Mouse (Mus musculus) testis, postnatal 14 days (tissue): Measurements from ENCODE around the gene Cyb5rl.

Experiments used
- DNase-seq: peaks from one replicate; pipeline ENCODE4 v3.0.0; 2021; ENCODE audit warnings: low spot score

Cyb5rl gene

DNA sequence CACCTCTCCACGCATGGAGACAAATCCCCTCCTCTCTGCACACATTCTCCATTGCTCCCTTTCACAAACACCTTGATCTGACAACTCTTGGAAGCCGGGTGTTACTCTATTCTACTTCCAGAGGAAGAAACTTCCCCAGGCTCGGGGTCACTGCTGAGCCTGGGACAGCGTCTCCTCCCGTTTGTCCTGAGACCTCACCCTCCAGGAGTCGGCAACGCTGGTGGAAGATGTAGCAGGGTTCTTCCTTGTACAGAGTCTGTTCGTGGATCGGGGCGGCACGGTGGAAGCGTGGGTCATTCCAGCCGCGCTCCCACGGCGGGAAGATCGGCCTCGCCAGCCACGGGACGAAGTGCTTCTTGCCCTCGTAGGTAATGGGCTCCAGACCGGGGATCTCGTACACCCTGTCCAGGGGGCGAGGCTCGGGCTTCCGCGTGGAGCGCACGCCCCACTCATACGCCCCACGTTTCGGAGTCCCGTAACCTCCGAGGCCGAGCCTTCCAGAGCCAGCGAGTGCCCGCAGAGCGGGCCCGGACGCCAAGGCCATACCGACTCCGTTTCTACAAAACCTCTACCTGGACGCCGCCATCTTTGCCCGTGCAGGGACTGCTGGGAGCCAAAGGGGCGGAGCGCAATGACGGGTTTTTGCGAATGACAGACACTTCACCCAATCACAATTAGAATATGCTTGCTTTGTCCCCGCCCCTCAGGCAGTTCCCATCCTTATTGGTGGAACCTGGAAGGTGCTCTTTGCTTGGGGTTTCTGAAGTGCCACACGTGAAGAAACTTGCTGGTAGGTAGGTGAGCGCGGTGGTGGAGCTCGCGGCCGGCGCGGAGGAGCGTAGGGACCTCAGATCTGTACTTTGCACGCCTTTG is at the start of gene Cyb5rl, which contains the start of gene Mrpl37:
Cyb5rl (plus strand) TSS at position 737 of the 873 bp plus-strand sequence.
Mrpl37 (minus strand) TSS at position 617 of the 873 bp plus-strand sequence.
- DNase-seq: peak; percentile 97

DNA sequence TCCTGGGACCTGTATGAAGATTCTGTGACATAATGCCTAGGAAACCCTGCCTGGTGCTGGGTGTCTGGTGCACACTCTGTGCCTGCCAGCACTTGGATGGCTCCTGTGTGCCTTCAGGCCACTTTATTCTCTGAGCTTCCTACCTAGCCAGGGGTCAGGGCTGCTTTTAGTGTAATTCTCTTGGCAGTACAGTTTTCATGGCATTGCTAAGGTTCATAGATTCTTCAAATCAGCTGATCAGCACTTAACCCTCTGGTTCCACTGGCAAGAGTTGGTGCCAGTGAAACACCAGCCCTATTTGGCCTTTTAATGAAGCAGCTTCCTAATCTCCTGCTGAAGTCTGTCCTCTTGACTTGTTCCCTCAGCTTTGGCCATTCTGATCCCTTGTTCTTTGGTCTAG is 49.5 kb upstream of the Cyb5rl start:
- no peak for DNase-seq

DNA sequence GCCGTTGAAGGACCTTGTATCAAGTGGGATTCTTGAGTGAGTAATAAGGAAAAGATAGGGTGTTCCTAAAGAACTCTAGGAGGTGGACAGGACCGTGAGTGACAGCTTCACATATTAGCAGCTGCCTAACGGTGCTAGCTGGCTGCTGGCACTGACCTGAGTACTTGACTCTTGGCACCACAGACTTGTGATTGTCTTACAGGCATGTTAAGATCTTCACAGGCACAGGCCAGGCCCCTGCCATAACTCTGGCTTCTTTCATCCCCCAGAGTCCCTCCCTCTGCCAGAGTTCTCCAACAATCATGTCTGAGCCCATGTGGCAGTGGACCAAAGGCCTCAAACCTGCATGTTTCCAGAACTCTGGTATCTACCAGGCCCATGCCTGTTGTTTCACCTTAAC is 48.3 kb upstream of the Cyb5rl start:
- DNase-seq: no peak

DNA sequence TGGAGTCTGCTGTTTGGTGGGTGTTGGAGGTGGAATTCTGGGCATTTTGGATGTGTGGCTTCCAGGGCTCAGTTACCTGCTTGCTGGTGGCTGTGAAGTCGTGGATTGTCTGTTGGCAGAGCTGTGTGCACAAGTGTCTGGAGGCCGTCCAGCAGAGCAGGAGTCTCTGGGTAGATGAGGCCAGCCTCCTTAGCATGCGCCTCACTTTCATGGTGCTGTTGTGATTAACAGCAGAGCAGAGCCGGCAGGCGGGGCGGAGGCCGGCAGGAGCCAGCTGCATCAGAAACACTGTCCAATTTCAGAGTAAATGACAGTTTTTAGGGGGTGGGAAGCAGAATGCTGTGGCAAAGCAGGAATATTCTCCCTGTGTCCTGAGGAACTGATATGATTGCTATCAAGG is 47.8 kb upstream of the Cyb5rl start:
- DNase-seq: no peak

DNA sequence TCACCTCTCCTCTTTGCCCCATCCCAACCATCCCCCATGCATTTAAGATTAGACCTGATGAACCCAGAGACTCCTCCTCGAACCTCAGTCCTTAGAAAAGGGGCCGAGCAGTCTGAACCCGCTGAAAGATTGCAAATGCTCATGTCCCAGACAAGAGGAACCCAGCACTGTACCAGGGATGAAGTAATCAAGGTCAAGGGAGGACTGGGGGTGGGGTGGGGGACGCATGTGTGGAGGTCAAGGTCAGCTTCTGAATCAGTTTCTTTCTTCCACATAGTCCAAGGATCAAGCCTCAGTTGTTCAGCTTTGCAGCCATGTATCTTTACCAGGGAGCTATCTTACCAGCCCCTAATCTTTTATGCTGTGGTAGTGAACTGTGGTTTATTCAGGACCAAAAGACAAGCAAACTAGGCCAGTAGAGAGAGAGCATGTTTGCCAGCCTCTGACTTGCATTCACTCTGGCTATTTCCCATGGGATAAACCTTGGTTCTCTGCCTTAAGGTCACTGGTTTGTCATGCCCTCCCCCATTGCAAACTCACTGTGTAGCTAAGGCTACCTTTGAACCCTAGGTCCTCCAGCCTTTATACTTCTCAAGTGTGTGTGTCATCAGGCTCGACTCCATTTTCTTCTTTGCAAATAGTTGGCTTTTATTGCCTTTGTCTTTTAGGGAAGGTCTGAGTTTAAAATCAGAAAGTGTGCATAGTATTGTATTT is 46.3 kb upstream of the Cyb5rl start:
- DNase-seq: no peak

DNA sequence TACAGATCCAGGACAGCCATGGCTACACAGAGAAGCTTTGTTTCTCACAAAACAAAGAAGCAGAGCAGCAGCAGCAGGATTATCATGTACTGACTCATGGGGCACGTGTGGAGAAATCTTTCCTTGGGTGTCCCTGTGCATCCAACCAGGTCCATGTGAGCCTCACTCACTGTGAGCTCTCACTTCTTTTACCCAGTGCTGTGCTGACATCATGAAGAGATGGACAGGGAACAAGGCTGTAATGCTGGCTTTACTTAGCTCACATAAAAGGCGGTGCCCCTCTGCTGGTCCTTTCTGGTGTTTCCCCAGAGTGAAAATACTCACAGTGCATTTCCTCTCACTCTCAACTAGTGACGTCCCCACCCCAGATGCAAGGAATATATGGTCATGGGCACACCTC is 45.3 kb upstream of the Cyb5rl start:
- DNase-seq: no peak

DNA sequence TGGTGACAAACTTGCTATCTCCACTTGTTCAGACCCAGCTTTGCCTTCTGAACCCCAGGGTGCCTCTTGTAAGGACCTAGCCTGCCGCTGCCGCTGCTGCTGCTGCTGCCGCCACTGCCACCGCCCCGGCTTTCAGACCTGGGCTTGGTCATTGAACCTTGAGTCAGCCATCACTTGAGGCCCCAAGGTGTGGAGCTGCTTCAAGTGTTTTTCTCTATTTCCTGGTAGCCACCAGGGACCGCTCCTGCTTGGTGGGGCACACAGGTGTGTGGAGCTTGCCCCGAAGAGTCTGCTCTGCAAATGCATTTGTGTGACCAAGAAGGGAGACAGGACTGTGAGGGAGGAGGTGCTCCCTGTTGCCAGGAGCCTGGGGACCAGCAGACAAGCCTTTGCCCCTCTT is 41.9 kb upstream of the Cyb5rl start:
- DNase-seq: no peak

DNA sequence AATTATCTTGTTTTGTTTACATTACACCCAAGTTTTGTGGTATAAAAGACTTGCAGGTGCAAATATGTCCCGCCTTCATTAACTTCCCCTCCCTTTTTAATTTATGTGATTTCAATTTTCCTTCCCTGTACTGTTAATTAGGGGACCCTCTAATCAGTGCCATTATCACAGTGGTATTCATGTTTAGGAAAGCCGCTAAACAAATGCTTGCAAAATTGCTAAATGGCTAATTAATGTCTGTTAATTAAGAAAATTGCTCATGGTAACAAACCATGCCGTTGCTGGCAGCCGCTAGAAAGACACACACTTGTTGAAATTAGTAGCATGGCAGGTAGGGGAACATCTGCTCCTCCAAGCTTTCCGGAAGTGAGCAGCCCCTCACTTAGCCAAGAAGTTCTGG is 41.4 kb upstream of the Cyb5rl start:
- DNase-seq: no peak

DNA sequence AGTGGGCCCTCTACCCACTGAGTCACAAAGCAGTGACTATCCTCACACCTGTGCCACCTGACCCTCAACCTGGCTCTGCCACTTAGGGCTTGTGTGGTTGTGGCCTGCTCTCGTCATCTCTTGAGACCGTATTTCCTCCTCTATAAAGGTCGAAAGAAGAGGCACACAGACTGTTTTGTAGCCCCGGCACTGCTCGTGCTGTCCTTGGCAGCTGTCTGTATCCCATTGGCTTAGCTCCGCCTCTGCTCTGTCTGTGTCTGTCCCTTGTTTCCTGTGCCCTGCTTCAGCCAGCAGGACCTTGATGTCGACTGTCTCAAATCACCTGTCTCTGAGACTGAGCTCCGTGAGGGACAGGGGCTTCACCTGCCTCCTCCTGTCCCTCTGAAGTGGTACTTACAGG is 40.3 kb upstream of the Cyb5rl start:
- DNase-seq: no peak

DNA sequence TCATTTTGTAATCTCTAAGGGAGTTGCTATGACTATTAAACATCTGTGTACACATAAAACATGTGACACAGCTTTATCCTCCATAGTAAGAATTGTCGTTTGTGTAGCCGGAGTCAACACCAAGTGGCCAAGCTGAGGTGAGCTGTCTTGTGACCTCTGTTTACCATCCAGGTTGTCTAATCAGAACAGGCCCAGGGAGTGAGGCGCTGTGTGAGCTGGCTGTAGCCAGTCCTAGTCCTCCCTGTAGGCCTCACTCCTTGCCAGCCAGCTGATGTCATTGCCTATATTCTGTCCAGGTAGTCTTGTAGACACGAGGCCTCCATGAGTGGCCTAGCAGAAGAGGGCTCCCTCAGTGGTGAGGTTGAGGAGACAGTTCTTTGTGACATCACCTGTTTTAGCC is 31.1 kb upstream of the Cyb5rl start:
- DNase-seq: no peak

DNA sequence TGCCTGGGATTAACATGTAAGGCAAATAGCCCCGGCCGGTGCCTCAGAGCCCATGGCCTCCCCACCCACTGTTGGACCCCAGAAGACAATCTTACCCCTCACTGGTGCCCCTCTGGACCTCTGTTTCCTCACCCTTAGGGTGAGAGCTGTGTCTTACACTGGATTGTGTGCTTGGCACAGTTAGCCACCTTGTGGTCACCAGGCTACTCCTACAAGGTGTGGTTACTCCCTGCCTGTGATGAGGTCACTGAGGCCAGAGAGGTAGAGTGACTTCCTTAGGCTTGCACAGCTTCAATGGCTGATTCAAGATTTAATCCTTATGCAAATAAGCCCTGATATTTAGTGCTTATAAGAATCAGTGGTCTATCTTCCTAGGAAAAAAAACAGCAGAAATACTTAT is 29.8 kb upstream of the Cyb5rl start:
- no peak for DNase-seq

DNA sequence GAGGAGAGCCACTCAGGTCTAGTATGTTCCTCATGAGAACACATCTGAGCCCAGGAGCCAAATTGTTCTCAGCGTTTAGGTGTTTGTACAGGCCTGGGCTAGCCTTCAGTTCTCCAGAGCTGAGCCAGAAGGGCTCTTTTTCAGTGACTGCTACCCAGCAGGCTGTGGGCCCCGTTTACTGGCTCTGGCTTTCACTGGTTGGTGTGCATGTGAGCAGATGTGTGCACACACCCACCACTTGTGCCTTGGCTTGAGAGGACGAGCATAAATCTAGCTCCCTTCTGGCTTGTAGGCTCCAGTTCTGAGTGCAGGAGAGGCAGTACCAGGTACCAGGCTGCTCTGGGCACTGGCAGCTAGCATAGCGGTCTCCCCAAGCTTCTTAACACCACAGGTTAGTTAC is 28.5 kb upstream of the Cyb5rl start:
- no peak for DNase-seq

DNA sequence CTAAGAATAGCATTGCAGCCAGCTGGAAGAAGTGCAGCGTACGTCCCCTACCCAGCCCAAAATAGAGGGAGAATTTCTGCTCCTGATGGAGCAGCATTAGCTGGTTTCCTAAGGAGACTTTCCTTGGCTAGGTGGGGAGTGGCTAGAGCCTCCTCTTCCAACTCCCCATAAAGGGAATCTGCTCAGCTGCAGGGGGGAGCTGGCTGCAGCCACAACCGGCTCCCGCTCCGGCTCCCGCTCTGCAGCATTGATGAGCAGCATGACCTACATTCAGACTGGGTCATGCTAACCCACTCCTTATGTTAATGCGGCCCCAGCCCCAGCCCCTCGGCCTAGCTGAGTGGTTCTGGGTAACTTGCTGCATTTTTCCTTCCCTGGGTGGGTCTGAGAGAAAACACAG is 27.5 kb upstream of the Cyb5rl start:
- no peak for DNase-seq

DNA sequence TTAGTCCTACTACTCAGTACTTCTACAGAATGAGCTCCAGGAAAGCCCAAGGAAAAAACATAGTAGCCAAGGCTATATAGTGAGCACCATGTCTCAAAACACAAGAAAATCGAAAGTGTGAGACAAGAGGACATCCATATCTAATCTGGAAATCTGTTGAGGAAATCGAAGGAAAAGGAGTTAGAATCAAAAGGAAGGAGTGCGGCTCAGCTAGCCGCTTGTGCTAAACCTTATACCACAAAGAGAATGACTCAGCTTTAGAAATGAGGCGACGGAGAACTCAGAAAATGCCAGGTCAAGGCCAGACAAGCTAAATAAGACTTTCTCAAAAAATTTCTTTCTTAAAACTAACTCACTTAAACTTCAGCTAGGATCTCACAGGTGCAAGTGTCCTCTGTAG is 24.5 kb upstream of the Cyb5rl start:
- no peak for DNase-seq

DNA sequence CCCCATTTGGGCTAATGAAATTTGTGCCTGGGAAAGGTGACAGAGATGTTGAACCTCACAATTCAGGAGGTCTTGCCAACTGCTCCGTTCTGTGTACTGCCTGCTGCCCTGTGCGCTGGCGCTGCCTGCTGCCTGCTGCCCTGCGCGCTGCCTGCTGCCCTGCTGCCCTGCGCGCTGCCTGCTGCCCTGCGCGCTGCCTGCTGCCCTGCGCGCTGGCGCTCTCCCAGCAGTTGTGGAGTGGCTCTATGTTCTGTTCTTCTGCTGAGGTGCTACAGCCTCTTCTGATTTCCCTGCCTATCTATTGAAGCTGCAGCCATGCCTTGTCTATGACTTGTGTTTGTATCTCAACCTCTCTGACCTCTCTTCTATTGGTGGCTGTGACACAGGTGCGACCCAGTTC is 21.6 kb upstream of the Cyb5rl start:
- no peak for DNase-seq

DNA sequence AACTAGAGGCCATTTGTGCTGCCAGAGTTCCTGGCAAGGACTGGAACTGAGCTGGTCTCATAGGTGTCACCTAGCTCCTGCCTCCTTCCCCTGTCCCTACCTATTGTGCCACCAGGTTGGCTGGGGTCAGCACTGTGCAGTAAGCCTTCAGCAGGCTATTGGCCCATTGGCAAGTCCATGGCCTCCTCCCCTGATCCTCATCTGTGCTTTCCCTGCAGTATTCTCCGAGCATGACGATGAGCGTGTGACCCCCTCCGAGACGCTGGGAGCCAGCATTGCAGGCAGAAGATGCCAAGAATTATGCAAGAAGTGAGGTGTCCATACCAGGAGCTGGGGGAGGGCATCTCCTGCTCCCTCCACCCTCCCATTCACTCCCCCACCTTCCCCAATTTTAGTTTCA is 19.0 kb upstream of the Cyb5rl start:
- DNase-seq: no peak

DNA sequence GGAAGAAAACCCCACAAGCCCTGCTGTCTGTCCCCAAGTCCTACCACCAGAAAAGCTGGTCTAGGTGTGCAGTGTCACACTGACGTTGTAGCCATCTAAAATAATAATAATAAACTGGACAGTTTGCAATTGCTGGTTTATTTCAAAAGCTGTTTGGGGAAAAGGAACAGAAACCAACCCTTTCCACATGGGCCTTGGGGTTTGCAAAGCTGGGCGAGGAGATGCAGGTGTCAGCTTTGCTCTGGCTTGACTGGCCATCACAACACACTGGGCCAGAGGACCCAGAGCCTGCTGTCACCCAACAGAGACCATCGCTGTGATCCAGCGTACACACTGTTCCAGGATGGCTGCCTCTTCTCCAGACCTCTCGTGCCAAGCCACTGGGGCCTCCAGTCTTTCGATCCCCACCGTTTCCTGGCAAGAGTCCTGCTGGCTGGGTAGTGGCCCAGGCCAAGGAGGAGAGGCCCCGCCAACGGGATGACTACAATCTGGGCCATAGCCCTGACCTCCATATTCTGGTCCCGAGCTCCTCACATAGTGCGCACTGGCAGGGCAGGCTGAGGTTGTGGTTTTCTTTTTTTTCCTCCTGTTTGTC is 18.1 kb upstream of the Cyb5rl start:
- peak; percentile 57 for DNase-seq

DNA sequence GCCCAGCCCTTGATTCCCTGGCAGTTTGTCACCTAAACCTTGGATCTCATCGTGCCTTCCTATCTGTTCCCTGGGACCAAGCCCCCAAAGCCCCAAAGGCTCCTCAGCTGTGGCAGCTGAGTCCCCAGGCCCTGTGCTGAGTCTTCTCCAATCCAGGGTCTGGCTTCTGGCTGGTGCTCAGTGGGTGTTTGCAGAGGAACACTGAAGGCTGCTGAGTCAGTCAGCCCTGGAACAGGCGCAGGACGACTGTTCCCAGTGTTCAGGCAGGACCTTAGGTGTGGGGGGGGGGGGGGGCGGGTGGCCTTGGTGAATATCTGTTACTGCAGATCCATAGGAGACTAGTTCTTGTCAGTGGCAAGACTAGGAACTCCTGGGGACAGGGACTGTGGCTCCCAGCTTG is 14.9 kb upstream of the Cyb5rl start:
- no peak for DNase-seq

DNA sequence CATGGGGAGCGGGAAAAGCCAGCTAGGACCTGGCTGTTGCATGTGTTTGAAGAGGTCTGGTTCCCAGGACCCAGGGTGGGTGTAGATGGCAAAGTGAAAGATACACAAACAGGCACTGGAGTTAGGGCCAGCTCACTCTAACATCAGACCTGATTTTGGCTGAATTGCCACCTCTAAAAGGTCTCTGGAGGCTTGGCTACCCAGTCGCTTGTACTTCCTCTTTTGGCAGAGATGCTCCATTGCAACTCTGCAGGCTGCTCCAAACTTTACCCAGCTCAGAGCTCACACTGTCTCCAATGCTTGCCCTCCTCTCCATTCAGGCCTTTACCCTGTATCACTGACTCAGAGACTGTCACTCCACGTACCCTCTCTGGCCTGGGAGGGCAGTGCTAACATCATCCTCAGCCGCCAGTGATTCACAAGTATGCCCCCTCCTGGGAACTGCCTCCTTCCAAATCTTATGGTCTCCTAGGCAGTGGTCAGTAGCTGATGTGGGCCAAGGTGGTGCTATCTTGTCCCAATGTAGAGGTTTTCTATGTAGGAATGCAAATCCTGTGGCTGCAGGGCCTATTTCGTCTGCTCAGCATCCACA is 13.7 kb upstream of the Cyb5rl start:
- no peak for DNase-seq

DNA sequence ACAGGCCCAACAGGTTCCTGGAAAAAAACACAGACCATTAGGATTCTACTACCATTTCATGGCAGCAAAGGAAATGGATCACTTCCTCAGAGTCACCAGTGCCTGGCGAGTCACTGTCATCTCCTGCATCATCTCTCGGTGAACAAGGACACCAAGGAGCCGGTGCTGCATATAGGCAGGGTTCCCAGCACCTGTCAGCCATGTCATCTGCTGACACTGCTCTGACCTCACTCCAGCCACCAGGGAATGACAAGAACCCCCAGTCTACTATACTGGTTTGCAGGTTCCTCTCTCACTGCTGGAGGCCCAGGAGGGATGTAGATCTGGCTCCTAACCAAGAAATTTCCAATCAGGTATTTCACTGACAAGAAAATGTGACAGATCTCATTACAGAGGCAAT is 10.7 kb upstream of the Cyb5rl start:
- DNase-seq: no peak

DNA sequence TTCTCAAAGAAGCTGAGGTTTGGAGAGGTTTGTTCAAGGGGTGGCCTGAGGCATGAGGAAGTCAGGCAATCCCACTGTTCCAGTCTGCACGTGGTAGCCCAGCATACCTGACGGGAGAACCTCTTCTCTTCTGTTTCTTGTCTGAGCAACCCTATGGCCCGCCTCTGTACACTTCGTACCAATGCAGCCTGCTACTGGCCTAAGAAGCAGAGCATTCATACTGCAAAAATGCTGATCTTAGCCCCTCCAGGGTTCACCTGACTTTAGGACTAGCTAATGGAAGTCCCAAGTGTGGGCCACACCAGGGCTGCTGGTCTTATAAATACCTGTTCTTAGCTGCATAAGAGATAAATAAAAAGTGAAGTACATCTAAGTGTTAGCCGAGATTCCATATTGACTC is 8.4 kb upstream of the Cyb5rl start:
- DNase-seq: no peak

DNA sequence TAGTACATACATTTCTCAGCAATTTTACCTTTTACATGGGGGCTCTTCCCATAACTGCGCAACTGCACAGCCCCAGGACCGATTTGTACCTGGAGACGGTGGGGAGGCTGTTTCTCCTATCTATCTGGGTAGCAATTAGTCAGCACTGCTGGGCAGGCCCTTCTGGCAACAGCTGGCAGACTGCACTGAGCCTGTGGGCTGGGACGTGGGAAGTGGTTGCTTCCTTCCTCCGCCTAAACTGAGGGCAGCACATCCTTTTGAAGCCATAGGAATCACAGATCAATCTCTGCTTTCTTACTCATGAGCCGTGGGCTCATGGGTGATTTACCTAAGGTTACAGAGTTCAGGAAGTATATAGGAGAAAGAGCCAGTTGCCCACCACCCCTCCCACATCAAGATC is 8.0 kb upstream of the Cyb5rl start:
- no peak for DNase-seq

DNA sequence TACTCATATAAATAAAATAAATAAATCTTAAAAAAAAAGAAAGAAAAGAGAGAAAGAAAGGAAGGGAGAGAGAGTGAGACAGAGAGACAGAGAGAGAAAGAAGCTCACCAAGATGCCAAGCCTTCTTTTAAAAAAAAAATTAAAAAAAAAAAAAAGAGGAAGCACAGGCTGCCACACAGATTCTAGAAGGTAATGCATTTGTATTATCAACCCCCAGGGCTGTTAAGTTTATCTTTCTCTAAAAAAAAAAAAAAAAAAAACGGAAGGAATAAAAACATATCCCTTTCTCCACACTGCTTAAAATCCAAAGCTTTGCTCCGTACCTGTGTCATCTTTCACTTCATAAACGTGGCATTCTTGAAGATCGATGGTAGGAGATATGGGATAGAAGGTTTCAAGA is 5.2 kb upstream of the Cyb5rl start:
- DNase-seq: no peak
